Comparison of ENCODE assay signal across 9 mouse cellular contexts in the genomic region with DNA sequence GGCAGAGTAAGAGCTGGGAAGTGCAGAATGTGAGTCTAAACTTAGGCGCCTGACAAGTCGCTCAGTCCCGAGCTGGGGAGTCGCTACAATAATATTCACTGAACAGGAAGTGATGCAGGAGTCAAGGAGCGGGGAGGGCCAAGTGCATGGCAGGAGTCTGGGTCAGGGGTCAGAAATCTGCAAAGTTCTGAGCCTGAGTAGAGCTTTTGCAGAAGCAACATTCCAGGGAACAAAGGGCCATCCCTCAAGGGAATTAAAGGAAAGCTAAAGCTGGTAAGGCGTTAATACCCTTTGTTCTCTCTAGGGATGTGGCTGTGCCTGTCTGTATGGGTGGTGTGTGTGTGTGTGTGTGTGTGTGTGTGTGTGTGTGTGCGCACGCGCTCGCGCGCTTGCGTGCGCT. TPM values are rescaled to one million over a fixed set of nuclear protein-coding genes. Genes with fewer than 3 reads are reported as not detected.
DNase-seq lines count a peak whose midpoint lies in the region.
"Had no signal": no experiment of that assay in that cellular context is flagged by ENCODE, and none has a peak within 500 bp of the region (broad histone marks: within the 10 kb centered on the region; RNA-seq: fewer than 3 reads in every experiment).

No protein-coding gene starts in this region.

- intact Hi-C loops in heart, postnatal 25 days (cut with DNase I) = no loop called here

- peak; percentile 39 to 66 for DNase-seq in heart, adult 9 months (ENCODE audit: low spot score in 2 of 2)
- DNase-seq in heart, postnatal 25 days (ENCODE audit: low spot score) = no peak
- DNase-seq in embryo, embryonic 10 days (ENCODE audit: low spot score) = peak; percentile 83
- DNase-seq in kidney, adult 18-20 months = peak; percentile 40
- peak; percentile 80 for DNase-seq in mesoderm, embryonic 11.5 days (ENCODE audit: low read depth, low spot score)
- no peak for DNase-seq in frontal cortex, adult 2 months (ENCODE audit: extremely low spot score in 1 of 2, low spot score in 1 of 2)
- no peak for DNase-seq in c-Kit-positive CD71-positive TER-119-positive erythroid progenitor cells, embryonic 14.5 days (ENCODE audit: low spot score)
- no peak for DNase-seq in cerebellum, postnatal 10 days
- DNase-seq: thymus, postnatal 25 days had no signal

RNA-seq across cellular contexts. Expression of gene Gm9887, which starts 52.7 kb away (rescaled TPM):
- under 1 TPM; 0.60 to 0.61 TPM for total RNA-seq in heart, postnatal 25 days (2021)
- polyA plus RNA-seq in frontal cortex, adult 2 months (2012; rRNA removed) = 0.27 and 0.50 TPM in 2 replicates

RNA-seq across cellular contexts. Expression of gene Arf6, which starts 53.0 kb away (rescaled TPM):
- 10 to 100 TPM; 40.5 to 43.7 TPM for total RNA-seq in heart, postnatal 25 days (2021)
- 46.3 and 48.8 TPM in 2 replicates for polyA plus RNA-seq in frontal cortex, adult 2 months (2012; rRNA removed)

Comparison
In these comparisons a context has a peak if more than half of its experiments do, and no peak if none do; other contexts are left out.
1. DNase-seq: peak in heart, adult 9 months (2 of 2), embryo, embryonic 10 days (single experiment), kidney, adult 18-20 months (single experiment) and mesoderm, embryonic 11.5 days (single experiment); none in heart, postnatal 25 days (single experiment), frontal cortex, adult 2 months (0 of 2), c-Kit-positive CD71-positive TER-119-positive erythroid progenitor cells, embryonic 14.5 days (single experiment) and cerebellum, postnatal 10 days (0 of 2).